Mouse (Mus musculus) brain, embryonic 14.5 days (tissue): Measurements from ENCODE around the gene Tenm2.

Experiments
- CTCF ChIP-seq: fragments of 200-500 bp; IDR thresholded peaks from 2 replicates; pipeline ENCODE4 v1.5.1; 2012; ENCODE audit warnings: inconsistent platforms, mild to moderate bottlenecking, moderate library complexity, borderline replicate concordance; ENCODE audit not compliant: insufficient read depth, insufficient read length; ENCODE audit errors: extremely low read depth
- POLR2A ChIP-seq: fragments of 200-500 bp; IDR thresholded peaks from 2 replicates; pipeline ENCODE4 v1.6.1; 2012; ENCODE audit warnings: mild to moderate bottlenecking, inconsistent platforms, borderline replicate concordance; ENCODE audit not compliant: poor library complexity, insufficient read depth, insufficient read length, severe bottlenecking; ENCODE audit errors: extremely low read depth

DNA sequence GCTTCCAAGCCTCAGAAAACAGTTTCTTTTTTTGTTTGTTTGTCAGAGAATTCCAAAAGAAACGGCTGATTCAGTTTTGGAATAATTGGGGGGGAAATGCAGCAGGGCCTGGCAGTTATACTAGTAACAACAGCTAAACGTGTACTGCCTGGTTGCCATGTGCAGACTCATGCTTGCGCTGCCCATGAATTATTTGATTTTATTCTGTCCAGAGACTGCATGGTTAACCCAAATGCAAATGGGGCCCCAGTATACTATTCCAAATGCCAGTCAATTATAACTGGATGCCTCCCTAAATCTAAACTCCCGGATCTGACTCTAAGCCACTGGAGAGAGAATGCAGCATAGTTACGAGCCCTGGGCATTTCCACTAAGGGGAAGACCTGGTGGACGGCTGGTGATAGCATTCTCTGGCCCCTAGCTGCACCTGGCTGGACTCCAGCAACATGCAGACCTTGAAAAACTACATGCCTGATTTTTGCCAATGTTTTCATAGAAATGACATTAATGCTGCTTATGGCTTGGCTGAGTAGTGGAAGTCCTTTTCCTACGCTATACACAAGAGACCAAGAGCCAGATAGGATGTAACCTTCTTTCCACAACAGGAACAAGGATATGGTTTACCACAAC lies 1.4 kb upstream of the Tenm2 start:
- TF ChIP-seq POLR2A, result no peak
- no peak for TF ChIP-seq CTCF
